Mouse (Mus musculus): ENCODE data around the gene Tcp10b.
"Not testable (repeated sequence)": the region's sequence is repeated elsewhere in the genome, so short reads cannot be mapped to it uniquely, and the experiment has no call there.

DNA sequence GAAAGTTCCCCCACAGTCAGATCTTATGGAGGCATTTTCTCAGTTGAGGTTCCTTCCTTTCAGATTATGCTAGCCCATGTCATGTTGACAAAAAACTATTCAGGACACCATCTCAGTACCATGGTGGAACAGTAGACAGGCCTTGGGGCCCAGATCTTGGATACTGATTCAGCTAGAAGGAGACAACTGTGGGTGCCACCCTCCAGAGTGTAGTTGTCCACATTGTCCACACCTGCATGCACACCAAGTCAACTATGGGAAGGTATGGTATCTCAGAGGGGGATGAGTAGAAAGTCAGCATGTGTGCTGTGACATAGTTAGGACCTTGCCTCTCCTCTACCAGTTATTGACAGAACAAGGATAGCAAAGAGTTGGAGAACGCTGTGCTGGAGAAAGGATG, 30.6 kb downstream of the Tcp10b start:
- TF ChIP-seq CTCF (IDR thresholded peaks at IDR 0.05); EP300 (IDR thresholded peaks at IDR 0.05; ENCODE audit: insufficient read depth, low read depth, low read length); POLR2A (IDR thresholded peaks at IDR 0.05; ENCODE audit: insufficient read depth, low read depth, low read length): not testable (repeated sequence)

Measured in heart, adult 2 months (tissue).